Mouse (Mus musculus) brown adipose tissue, adult 24 weeks (tissue): ENCODE results near the gene Slc16a12. TPM values are rescaled to one million over a fixed set of nuclear protein-coding genes. Genes with fewer than 3 reads are reported as not detected.
A peak's percentile ranks its signal among the peaks of the same experiment; 100 is the strongest.
"Not testable (repeated sequence)": the region's sequence is repeated elsewhere in the genome, so short reads cannot be mapped to it uniquely, and the experiment has no call there.

ENCODE experiments used
- H3K27ac ChIP-seq: fragments of 200-500 bp; replicated peaks from 2 replicates; pipeline ENCODE4 v1.5.1; 2012; ENCODE audit warnings: low read depth, mild to moderate bottlenecking, low read length
- H3K4me1 ChIP-seq: fragments of 200-500 bp; 2 replicates; pipeline ENCODE4 v1.6.1; 2012; ENCODE audit warnings: low read length, mixed read lengths; ENCODE audit not compliant: control insufficient read depth, insufficient read depth, insufficient read length
- H3K4me3 ChIP-seq: fragments of 200-500 bp; 2 replicates; pipeline ENCODE4 v1.5.1; 2012; ENCODE audit warnings: low read depth, mild to moderate bottlenecking, low read length, moderate library complexity; ENCODE audit not compliant: insufficient read depth
- polyA plus RNA-seq: library from polyadenylated mRNA; stranded (reverse); fragments of >200 nt; gene quantifications from 2 replicates; pipeline ENCODE4 v1.2.4, GENCODE M21; 2012; ENCODE audit not compliant: missing spikeins, insufficient read depth, insufficient read length

The Slc16a12 gene
- polyA plus RNA-seq, 1 experiment: 0.99 TPM

GRCm38 (mm10) chr19:34666127-34666526 lies 81.0 kb downstream of the Slc16a12 start:
- Histone ChIP-seq H3K4me1 (no peaks in the 10 kb centered on the region), H3K4me3 (no peak overlapping the region), H3K27ac (no peak overlapping the region)

DNA sequence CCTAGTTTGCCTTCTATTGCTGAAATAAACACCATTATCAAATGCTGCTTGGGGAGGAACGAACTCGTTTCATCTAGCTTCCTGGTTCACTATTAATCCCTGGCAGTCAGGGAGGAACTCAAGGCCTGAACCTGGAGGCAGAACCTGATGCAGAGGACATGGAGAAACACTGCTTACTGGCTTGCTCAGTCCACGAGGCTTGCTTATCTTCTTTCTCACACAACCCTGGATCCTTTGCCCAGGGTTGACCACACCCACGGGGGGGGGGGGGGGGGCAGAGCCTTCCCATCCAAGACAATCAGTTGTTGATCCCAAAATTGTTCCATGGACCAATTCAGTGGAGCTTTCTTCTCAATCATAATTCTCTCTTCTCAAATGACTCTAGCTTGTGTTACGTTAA lies 84.3 kb downstream of the Slc16a12 start:
- H3K4me3 ChIP-seq: no peak overlapping the region
- no peak overlapping the region for H3K27ac ChIP-seq
- H3K4me1 ChIP-seq: no peaks in the 10 kb centered on the region

DNA sequence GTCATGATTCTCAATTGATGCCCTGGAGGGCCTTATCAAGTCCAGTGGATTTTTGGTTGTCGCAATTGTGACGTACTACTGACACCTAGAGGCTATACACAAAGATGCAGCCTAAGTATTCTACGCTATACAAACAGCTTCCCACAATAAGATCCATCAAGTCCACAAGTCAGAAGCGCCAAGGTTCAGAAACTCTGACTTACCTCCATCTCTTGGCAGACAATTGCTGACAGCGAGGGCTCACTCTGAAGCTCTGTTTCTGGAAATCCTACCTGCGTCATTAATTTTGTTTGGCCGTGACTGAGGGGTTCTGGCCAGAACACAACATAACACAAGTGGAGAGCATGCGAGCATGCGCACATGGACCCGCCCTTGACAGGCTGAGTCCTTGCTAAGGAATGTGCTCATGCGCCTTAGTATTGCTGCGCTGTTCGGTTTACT lies 85.0 kb downstream of the Slc16a12 start:
- Histone ChIP-seq H3K4me3 (peak overlapping the region; percentile 61), H3K27ac (no peak overlapping the region), H3K4me1 (no peaks in the 10 kb centered on the region)

- Histone ChIP-seq H3K4me1 (no peaks in the 10 kb centered on the region), H3K4me3 (no peak overlapping the region), H3K27ac (no peak overlapping the region)
These were observed 90.4 kb downstream of the Slc16a12 start for GRCm38 (mm10) chr19:34656511-34657298.

GRCm38 (mm10) chr19:34655227-34655805 lies 91.8 kb downstream of the Slc16a12 start:
- H3K27ac ChIP-seq: no peak overlapping the region
- no peak overlapping the region for H3K4me3 ChIP-seq
- no peaks in the 10 kb centered on the region for H3K4me1 ChIP-seq

DNA sequence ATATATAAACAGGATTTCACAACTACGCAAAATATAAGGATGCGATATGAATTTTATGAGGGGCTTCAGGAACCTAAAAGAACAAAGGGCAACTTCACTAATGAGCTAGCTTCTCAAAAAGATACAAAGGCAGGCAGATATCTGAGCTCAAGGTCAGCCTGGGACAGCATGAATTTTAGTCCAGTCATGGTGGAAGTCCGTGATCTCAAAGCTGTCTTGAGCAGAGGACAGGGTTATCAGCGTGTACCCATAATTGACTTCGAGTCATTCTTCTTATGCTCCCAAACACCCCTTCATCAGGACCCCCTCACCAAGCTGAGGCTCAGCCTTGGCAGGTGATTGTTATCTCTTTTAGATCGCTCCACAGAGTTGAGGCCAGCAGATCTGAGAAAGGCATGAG lies 96.1 kb downstream of the Slc16a12 start:
- H3K27ac ChIP-seq: no peak overlapping the region
- H3K4me3 ChIP-seq: no peak overlapping the region
- no peaks in the 10 kb centered on the region for H3K4me1 ChIP-seq

GRCm38 (mm10) chr19:34650276-34650675 lies 96.8 kb downstream of the Slc16a12 start:
- no peak overlapping the region for H3K27ac ChIP-seq
- H3K4me3 ChIP-seq: no peak overlapping the region
- no peaks in the 10 kb centered on the region for H3K4me1 ChIP-seq

DNA sequence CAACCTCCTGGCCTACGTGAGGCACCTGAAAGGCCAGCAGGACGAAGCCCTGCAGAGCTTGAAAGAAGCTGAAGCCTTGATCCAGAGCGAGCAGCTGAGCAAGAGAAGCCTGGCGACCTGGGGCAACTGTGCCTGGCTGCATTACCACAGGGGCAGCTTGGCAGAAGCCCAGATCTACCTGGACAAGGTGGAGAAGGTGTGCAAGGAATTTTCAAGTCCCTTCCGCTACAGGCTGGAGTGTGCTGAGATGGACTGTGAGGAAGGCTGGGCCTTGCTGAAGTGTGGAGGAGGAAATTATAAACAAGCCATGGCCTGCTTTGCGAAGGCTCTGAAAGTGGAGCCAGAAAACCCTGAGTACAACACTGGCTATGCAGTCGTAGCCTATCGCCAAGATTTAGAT lies 99.5 kb downstream of the Slc16a12 start:
- not testable (repeated sequence) for H3K27ac ChIP-seq, H3K4me1 ChIP-seq, H3K4me3 ChIP-seq

DNA sequence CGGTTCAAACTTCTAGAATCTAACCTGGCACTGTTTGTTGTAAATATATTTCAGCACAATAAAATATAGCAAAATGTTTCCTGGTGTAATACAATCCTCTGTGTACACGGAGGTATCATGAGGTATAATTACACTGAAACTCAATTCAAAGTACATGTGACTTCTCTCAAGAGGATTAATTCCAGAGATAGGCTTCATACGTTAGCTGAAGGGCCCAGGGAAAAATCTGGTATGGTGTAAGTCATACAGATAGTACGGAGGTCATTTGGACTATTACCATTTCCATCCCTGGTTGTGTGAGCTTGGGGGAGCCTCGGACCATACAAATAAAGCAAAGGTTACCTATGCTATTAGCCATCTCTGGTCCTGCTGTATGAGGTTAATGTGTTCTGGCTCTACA lies 104.5 kb downstream of the Slc16a12 start:
- no peak overlapping the region for H3K4me3 ChIP-seq
- H3K27ac ChIP-seq: no peak overlapping the region
- peaks cover 6% of the 10 kb centered on the region for H3K4me1 ChIP-seq

GRCm38 (mm10) chr19:34640623-34641022 lies 106.5 kb downstream of the Slc16a12 start, which contains the start of the genes Ifit1bl2 and Ifit1:
TSS of gene Ifit1bl2 (minus strand) at chr19:34640743.
TSS of gene Ifit1 (plus strand) at chr19:34640871.
- Histone ChIP-seq H3K4me1 (peaks cover 6% of the 10 kb centered on the region), H3K27ac (peak within 1 kb of the TSS; percentile 74), H3K4me3 (peak within 1 kb of the TSS; percentile 70)

GRCm38 (mm10) chr19:34636933-34637557 lies 110.0 kb downstream of the Slc16a12 start:
- Histone ChIP-seq H3K4me3 (no peak overlapping the region), H3K27ac (no peak overlapping the region), H3K4me1 (peaks cover 5% of the 10 kb centered on the region)

GRCm38 (mm10) chr19:34633484-34633883 lies 113.6 kb downstream of the Slc16a12 start:
- no peaks in the 10 kb centered on the region for H3K4me1 ChIP-seq
- H3K4me3 ChIP-seq: no peak overlapping the region
- no peak overlapping the region for H3K27ac ChIP-seq

DNA sequence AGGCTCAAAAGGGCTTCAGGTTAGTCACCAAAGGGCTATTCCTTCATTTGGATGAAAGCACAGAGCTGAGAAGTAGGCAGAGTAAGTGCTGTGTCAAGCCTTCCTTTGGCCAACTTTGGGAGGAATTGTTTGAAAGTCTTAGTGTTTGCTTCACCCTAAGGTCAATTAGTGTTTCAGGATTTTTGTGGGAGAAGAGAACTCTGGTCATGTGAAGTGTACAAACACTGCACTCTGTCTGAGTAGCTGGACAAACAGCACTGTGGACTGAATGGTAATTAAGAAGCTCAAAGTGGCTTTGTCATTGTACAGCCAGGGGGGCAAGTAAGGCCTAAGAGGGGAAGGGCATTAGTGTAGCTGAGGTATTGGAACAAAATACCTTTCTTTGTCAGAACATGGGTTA lies 115.6 kb downstream of the Slc16a12 start:
- H3K4me1 ChIP-seq: no peaks in the 10 kb centered on the region
- no peak overlapping the region for H3K4me3 ChIP-seq
- H3K27ac ChIP-seq: no peak overlapping the region

DNA sequence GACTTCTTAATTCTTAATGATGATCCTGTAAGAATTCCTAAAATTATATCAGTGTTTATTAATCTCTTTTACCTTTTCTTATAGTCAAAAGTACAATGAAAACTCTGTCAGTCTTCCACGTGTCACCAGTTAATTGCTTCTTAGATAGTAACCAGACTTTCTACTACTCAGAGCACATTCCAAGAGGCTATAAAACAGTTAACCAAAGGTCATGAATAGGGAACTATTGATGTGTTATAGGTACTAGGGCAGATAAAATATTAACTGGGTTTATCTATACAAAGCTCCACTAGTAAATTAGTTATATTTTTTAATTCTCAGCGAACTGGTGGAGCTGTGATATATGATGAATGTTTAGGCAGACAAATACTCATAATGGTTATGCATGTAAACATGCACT lies 119.6 kb downstream of the Slc16a12 start:
- H3K27ac ChIP-seq: no peak overlapping the region
- H3K4me1 ChIP-seq: no peaks in the 10 kb centered on the region
- H3K4me3 ChIP-seq: no peak overlapping the region

DNA sequence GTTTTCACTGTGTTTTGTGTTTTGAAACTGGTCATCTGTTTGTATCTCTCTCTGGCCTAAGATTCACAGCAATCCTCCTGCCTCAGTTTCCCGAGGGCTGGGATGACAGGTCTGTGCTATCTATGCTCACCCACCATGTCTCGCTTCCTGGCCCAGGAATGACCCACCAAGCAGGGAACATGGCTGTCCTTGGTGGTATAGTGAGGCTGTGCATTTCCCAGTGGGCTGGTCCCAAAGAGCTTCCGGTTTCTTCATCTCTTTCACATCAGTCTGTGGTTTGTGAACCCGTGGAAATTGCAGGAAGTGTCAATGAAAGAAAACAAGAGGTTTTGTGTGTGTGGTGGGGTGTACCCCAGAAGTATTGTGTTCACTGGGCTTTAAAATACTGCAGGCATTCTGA lies 122.4 kb downstream of the Slc16a12 start:
- H3K4me1 ChIP-seq: no peaks in the 10 kb centered on the region
- no peak overlapping the region for H3K4me3 ChIP-seq
- no peak overlapping the region for H3K27ac ChIP-seq
